Mouse (Mus musculus): Measurements from ENCODE around the gene Slc2a3. TPM values are rescaled to one million over a fixed set of nuclear protein-coding genes. Genes with fewer than 3 reads are reported as not detected.
"Not testable (repeated sequence)": the region's sequence is repeated elsewhere in the genome, so short reads cannot be mapped to it uniquely, and the experiment has no call there.

The Slc2a3 gene
- polyA plus RNA-seq, 1 experiment: 36.3 TPM

GRCm38 (mm10) chr6:122741460-122742227 lies 59.8 kb downstream of the Slc2a3 start:
- no peak for TF ChIP-seq POLR2A (IDR thresholded peaks at IDR 0.05; ENCODE audit: borderline replicate concordance, extremely low read depth, insufficient read depth, insufficient read length, poor library complexity, severe bottlenecking)
- TF ChIP-seq CTCF (IDR thresholded peaks at IDR 0.05; ENCODE audit: borderline replicate concordance, extremely low read depth, insufficient read depth, insufficient read length): no peak
- peak; percentile 44 for DNase-seq (ENCODE audit: low read depth)

GRCm38 (mm10) chr6:122739952-122740351 lies 61.5 kb downstream of the Slc2a3 start:
- DNase-seq (ENCODE audit: low read depth): peak; percentile 81
- TF ChIP-seq POLR2A (IDR thresholded peaks at IDR 0.05; ENCODE audit: borderline replicate concordance, extremely low read depth, insufficient read depth, insufficient read length, poor library complexity, severe bottlenecking) (no peak), CTCF (IDR thresholded peaks at IDR 0.05; ENCODE audit: borderline replicate concordance, extremely low read depth, insufficient read depth, insufficient read length) (peak; percentile 91)

- TF ChIP-seq CTCF (IDR thresholded peaks at IDR 0.05; ENCODE audit: borderline replicate concordance, extremely low read depth, insufficient read depth, insufficient read length) (peak; percentile 78; the same call in 1 of the 2 replicates), POLR2A (IDR thresholded peaks at IDR 0.05; ENCODE audit: borderline replicate concordance, extremely low read depth, insufficient read depth, insufficient read length, poor library complexity, severe bottlenecking) (no peak)
- DNase-seq (ENCODE audit: low read depth): peak; percentile 75
Measured at GRCm38 (mm10) chr6:122719942-122720341, 81.5 kb downstream of the Slc2a3 start.

GRCm38 (mm10) chr6:122718224-122718623 lies 83.2 kb downstream of the Slc2a3 start:
- DNase-seq (ENCODE audit: low read depth): not testable (repeated sequence)

GRCm38 (mm10) chr6:122715886-122716285 lies 85.6 kb downstream of the Slc2a3 start:
- DNase-seq (ENCODE audit: low read depth): peak; percentile 69

GRCm38 (mm10) chr6:122714707-122715365 lies 86.6 kb downstream of the Slc2a3 start:
- no peak for DNase-seq (ENCODE audit: low read depth)
- TF ChIP-seq CTCF (IDR thresholded peaks at IDR 0.05; ENCODE audit: borderline replicate concordance, extremely low read depth, insufficient read depth, insufficient read length): no peak
- TF ChIP-seq POLR2A (IDR thresholded peaks at IDR 0.05; ENCODE audit: borderline replicate concordance, extremely low read depth, insufficient read depth, insufficient read length, poor library complexity, severe bottlenecking): no peak

More at GRCm38 (mm10) chr6:122715886-122716285, 85.6 kb downstream of the Slc2a3 start:
- no peak for TF ChIP-seq POLR2A (IDR thresholded peaks at IDR 0.05; ENCODE audit: borderline replicate concordance, extremely low read depth, insufficient read depth, insufficient read length, poor library complexity, severe bottlenecking)
- TF ChIP-seq CTCF (IDR thresholded peaks at IDR 0.05; ENCODE audit: borderline replicate concordance, extremely low read depth, insufficient read depth, insufficient read length): no peak

- DNase-seq (ENCODE audit: low read depth): not testable (repeated sequence)
Measured at GRCm38 (mm10) chr6:122713116-122713515, 88.3 kb downstream of the Slc2a3 start.

- no peak for TF ChIP-seq POLR2A (IDR thresholded peaks at IDR 0.05; ENCODE audit: borderline replicate concordance, extremely low read depth, insufficient read depth, insufficient read length, poor library complexity, severe bottlenecking)
- no peak for TF ChIP-seq CTCF (IDR thresholded peaks at IDR 0.05; ENCODE audit: borderline replicate concordance, extremely low read depth, insufficient read depth, insufficient read length)
- DNase-seq (ENCODE audit: low read depth): no peak
Measured at GRCm38 (mm10) chr6:122711455-122711854, 90.0 kb downstream of the Slc2a3 start.

- DNase-seq (ENCODE audit: low read depth): peak; percentile 20
- TF ChIP-seq CTCF (IDR thresholded peaks at IDR 0.05; ENCODE audit: borderline replicate concordance, extremely low read depth, insufficient read depth, insufficient read length) (no peak; the same call in 1 of the 2 replicates), POLR2A (IDR thresholded peaks at IDR 0.05; ENCODE audit: borderline replicate concordance, extremely low read depth, insufficient read depth, insufficient read length, poor library complexity, severe bottlenecking) (no peak)
Measured at GRCm38 (mm10) chr6:122708826-122709225, 92.6 kb downstream of the Slc2a3 start.

- DNase-seq (ENCODE audit: low read depth): no peak
- TF ChIP-seq CTCF (IDR thresholded peaks at IDR 0.05; ENCODE audit: borderline replicate concordance, extremely low read depth, insufficient read depth, insufficient read length) (no peak), POLR2A (IDR thresholded peaks at IDR 0.05; ENCODE audit: borderline replicate concordance, extremely low read depth, insufficient read depth, insufficient read length, poor library complexity, severe bottlenecking) (no peak)
Measured at GRCm38 (mm10) chr6:122707036-122707800, 94.2 kb downstream of the Slc2a3 start, which contains the start of gene Nanog. TSS of gene Nanog (plus strand) at chr6:122707489.

GRCm38 (mm10) chr6:122706337-122706840 lies 95.1 kb downstream of the Slc2a3 start:
- TF ChIP-seq POLR2A (IDR thresholded peaks at IDR 0.05; ENCODE audit: borderline replicate concordance, extremely low read depth, insufficient read depth, insufficient read length, poor library complexity, severe bottlenecking): no peak
- no peak for TF ChIP-seq CTCF (IDR thresholded peaks at IDR 0.05; ENCODE audit: borderline replicate concordance, extremely low read depth, insufficient read depth, insufficient read length)

More at GRCm38 (mm10) chr6:122706337-122706840, 95.1 kb downstream of the Slc2a3 start:
- DNase-seq (ENCODE audit: low read depth): no peak

Measured in brain, embryonic 14.5 days (tissue).